Mouse (Mus musculus) forebrain, embryonic 16.5 days (tissue): ENCODE measurements at regions not wholly inside any gene's neighbourhood (a gene's known extent, or its start where the extent isn't known, plus 50 kb on each side); places are given as distances from the start of the nearest gene placed in this dataset.

ENCODE experiments used
- ATAC-seq: fragments of 200-750 bp; cut with Nextera tagmentation; 2 replicates; pipeline ENCODE4 v1.8.0; 2017; ENCODE audit warnings: mild to moderate bottlenecking, moderate library complexity
- H3K27ac ChIP-seq: fragments of 300-500 bp; sonication (generic); 2 replicates; pipeline ENCODE4 v1.5.1; 2014; ENCODE audit warnings: low read length, control low read depth
- H3K27me3 ChIP-seq: fragments of 300-500 bp; sonication (generic); replicated peaks from 2 replicates; pipeline ENCODE4 v1.6.1; 2014; ENCODE audit warnings: low read length; ENCODE audit not compliant: control insufficient read depth, insufficient read depth
- H3K36me3 ChIP-seq: fragments of 300-500 bp; sonication (generic); 2 replicates; pipeline ENCODE4 v1.6.1; 2014; ENCODE audit not compliant: control insufficient read depth, insufficient read depth
- H3K4me1 ChIP-seq: fragments of 300-500 bp; sonication (generic); replicated peaks from 2 replicates; pipeline ENCODE4 v1.6.1; 2014; ENCODE audit warnings: low read length; ENCODE audit not compliant: control insufficient read depth, insufficient read depth
- H3K4me2 ChIP-seq: fragments of 300-500 bp; sonication (generic); 2 replicates; pipeline ENCODE4 v1.6.1; 2014; ENCODE audit warnings: mild to moderate bottlenecking, low read length, control low read depth
- H3K4me3 ChIP-seq: fragments of 300-500 bp; sonication (generic); replicated peaks from 2 replicates; pipeline ENCODE4 v1.5.1; 2014; ENCODE audit warnings: mild to moderate bottlenecking, low read length, control low read depth
- H3K9ac ChIP-seq: fragments of 300-500 bp; sonication (generic); replicated peaks from 2 replicates; pipeline ENCODE4 v1.6.1; 2014; ENCODE audit warnings: low read depth, low read length, control low read depth
- H3K9me3 ChIP-seq: fragments of 300-500 bp; sonication (generic); 2 replicates; pipeline ENCODE4 v1.6.1; 2016; ENCODE audit warnings: low read length; ENCODE audit not compliant: control insufficient read depth
- WGBS: fragments of 180-500 bp; shearing (Covaris S2); extraction: QIAGEN DNeasy Blood & Tissue Kit; methylation state at CpG from one replicate; pipeline ENCODE4 v1.1.7; 2014; 5-methylcytosine and 5-hydroxymethylcytosine counted together

DNA sequence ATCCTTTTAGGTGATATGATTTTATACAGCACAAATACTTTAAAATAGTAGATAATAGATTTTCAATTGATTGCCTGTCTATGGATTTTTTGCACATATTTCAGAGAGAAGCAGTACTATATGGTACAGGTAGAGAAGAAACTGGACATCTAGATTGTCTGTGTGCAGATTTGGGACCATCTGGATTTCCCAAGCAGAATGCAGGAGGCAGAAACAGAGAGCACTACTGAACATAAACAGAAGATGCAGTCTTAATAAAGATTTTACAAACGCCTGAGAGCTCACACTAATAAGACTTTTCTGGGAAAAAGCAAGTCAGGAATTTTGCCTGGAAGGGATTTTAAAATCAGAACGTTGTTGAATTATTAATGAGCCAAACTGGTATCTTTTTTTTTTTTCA lies 432.9 kb downstream of the Col11a1 start:
- Histone ChIP-seq H3K36me3 (no peaks in the 10 kb centered on the region), H3K4me1 (no peaks in the 10 kb centered on the region), H3K4me3 (no peak overlapping the region), H3K27me3 (no peaks in the 10 kb centered on the region), H3K27ac (no peak overlapping the region), H3K9ac (no peak overlapping the region), H3K4me2 (no peak overlapping the region), H3K9me3 (no peaks in the 10 kb centered on the region)
- 36% methylated on average over 2 of the region's 2 CpGs for WGBS
- ATAC-seq: peak; percentile 23; the same call in 1 of the 2 replicates

DNA sequence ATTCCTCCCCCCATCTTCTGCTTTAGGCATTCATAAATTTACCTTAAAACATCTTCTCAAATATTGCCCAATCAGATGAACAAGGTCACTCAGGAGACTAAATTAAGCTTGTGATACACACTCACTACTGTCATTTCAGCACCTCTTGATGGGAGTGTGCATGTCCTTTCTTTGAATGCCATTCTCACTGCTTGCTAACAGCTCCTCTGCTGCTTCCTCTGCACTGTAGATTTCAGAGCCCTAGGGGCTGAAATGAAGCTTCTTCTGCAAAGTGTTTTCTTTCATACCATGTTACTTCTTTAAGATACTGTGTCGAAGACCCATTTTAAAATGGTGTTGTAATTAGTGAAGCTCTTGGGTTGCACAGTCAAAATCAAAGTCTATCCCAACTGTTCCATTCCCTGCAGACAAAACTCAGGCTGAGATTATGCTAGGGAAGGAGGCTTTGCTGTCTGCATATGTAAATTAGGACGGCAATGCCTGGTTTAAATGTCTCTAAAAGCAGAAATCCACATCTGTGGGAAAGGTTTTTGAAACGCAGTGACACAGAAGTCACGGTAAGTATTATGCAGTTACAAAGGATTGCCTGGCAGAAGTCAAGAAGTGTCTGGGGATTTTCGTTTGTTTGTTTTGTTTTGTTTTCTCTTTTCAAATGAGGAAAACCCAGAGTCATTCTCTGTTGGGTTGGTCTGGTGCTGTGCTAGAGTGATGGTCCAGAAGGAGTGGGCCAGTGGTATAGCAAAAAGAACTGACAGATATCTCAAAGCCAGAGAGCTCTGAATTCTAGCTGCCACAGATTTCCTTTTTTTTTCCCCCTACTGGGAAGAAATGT lies 433.6 kb downstream of the Col11a1 start:
- no peak overlapping the region for H3K27ac ChIP-seq
- no peaks in the 10 kb centered on the region for H3K4me1 ChIP-seq
- H3K27me3 ChIP-seq: no peaks in the 10 kb centered on the region
- H3K9me3 ChIP-seq: no peaks in the 10 kb centered on the region
- WGBS: 60% methylated on average over 5 of the region's 5 CpGs
- no peak overlapping the region for H3K9ac ChIP-seq
- no peak overlapping the region for H3K4me3 ChIP-seq
- peak; percentile 59 for ATAC-seq
- H3K4me2 ChIP-seq: no peak overlapping the region
- H3K36me3 ChIP-seq: no peaks in the 10 kb centered on the region

DNA sequence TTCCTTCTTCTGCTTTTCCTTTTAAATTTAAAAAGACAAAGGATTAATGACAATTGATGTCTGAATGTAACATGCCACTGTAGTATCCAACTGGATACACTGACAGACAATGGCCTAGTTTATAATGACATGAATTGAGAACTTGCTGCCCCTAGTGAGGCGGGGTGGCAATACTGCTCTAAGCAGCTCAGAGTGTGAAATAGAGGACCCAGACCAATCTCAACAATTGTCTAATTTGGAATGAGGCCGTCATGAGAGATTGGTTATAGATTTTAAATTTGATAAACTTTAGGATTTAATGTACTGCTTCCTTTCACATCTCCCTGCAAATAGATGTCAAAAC lies 434.2 kb downstream of the Col11a1 start:
- 72% methylated on average over 2 of the region's 2 CpGs for WGBS
- H3K27ac ChIP-seq: no peak overlapping the region
- H3K4me3 ChIP-seq: no peak overlapping the region
- no peaks in the 10 kb centered on the region for H3K27me3 ChIP-seq
- H3K4me2 ChIP-seq: no peak overlapping the region
- H3K9ac ChIP-seq: no peak overlapping the region
- H3K9me3 ChIP-seq: no peaks in the 10 kb centered on the region
- no peaks in the 10 kb centered on the region for H3K4me1 ChIP-seq
- no peak for ATAC-seq
- H3K36me3 ChIP-seq: no peaks in the 10 kb centered on the region

DNA sequence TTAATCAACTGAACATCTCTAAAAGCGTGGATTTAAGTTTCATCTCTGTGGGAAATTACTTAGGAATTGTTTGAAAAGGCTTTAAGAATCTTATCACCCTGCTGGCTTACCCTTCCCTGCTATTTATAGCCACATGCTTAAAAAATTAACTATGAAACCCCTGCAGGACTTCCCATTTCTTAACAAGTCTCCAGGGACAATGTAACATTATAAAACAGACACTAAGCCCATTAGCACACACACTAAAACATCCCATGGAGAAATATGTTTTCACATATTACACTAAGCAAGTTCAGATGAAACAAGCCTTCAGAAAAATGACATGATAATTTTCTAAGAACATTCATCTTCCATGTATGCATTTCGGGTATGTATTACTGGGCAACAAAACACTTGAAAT lies 420.0 kb upstream of the Olfm3 start:
- Histone ChIP-seq H3K36me3 (no peaks in the 10 kb centered on the region), H3K9ac (no peak overlapping the region), H3K9me3 (no peaks in the 10 kb centered on the region), H3K27me3 (no peaks in the 10 kb centered on the region), H3K27ac (no peak overlapping the region), H3K4me2 (no peak overlapping the region), H3K4me1 (no peaks in the 10 kb centered on the region), H3K4me3 (no peak overlapping the region)
- ATAC-seq: no peak
- 53% methylated on average over 2 of the region's 2 CpGs for WGBS

DNA sequence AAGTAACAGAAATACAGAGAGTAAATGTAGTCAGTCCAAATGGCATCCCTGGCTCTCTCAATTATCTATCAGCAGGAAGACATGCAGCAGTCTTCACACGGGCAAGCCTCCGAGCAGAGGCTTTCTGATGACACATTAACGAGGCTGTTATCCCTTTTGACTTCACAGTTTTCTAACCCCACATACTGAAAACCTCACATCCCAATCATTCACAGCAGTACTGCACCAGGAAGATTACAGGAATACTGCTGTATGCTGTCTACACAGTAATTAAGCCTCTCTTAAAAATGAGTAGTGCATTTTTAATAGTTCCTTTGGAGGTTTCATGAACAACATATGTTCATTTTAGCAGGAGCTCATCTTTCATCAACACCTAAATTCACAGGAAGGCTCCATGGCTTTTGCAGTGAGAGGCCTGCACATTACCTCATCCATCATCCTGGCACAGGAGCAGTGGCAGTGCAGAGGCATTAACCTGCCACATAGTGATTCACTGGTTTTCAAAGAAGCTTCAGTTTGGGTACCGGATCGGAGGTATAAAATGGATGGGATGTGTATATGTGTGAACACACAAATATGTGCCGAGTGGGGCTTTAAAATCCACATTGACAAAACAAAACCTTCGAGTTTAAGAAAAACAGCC lies 396.1 kb upstream of the Olfm3 start:
- H3K9ac ChIP-seq: no peak overlapping the region
- 49% methylated on average over 7 of the region's 7 CpGs for WGBS
- no peaks in the 10 kb centered on the region for H3K9me3 ChIP-seq
- no peaks in the 10 kb centered on the region for H3K36me3 ChIP-seq
- H3K27ac ChIP-seq: no peak overlapping the region
- no peaks in the 10 kb centered on the region for H3K4me1 ChIP-seq
- ATAC-seq: 0 out of 2 replicates have a peak, but pooled peaks have one; percentile 54
- H3K4me2 ChIP-seq: no peak overlapping the region
- no peak overlapping the region for H3K4me3 ChIP-seq
- H3K27me3 ChIP-seq: no peaks in the 10 kb centered on the region

DNA sequence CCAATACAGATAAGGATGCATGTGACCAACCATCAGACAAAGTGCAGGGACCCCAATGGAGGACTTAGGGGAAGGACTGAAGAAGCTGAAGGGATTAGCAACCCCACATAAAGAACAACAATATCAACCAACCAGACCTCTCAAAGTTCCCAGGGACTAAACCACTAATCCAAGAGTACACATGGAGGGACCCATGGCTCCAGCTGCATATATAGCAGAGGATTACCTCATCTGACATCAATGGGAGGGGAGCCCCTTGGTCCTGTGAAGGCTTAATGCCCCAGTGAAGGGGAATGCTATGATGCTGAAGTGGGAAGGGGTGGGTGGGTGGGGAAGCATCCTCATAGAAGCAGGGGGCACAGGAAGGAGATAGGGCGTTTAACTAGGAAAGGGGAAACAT lies 388.6 kb upstream of the Olfm3 start:
- H3K4me1 ChIP-seq: no peaks in the 10 kb centered on the region
- ATAC-seq: no peak
- H3K9me3 ChIP-seq: no peaks in the 10 kb centered on the region
- H3K27me3 ChIP-seq: no peaks in the 10 kb centered on the region
- no peak overlapping the region for H3K27ac ChIP-seq
- no peaks in the 10 kb centered on the region for H3K36me3 ChIP-seq
- no peak overlapping the region for H3K4me3 ChIP-seq
- H3K4me2 ChIP-seq: no peak overlapping the region
- H3K9ac ChIP-seq: no peak overlapping the region
- WGBS: 69% methylated on average over 1 of the region's 1 CpGs

DNA sequence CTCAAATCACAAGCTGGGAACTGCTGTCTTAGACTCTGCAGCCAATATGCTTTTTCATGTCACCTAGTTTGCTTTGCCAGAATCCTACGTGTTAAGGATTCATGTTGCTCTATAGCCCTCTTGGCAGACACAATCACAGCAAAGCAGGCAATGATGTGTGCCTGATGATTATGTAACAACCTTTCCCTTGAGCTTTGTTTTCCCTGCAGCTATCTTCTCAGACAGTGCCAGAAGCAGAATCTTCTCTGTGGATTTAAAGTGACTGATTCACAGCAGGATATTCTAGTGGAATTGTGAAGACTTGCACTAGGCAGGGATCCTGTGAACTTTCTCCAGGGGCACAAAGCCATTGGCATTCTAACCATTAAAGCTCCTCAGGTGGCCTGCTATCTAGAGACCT lies 359.5 kb upstream of the Olfm3 start:
- no peaks in the 10 kb centered on the region for H3K4me1 ChIP-seq
- no peak overlapping the region for H3K9ac ChIP-seq
- WGBS: 45% methylated on average over 1 of the region's 1 CpGs
- 0 out of 2 replicates have a peak, but pooled peaks have one; percentile 31 for ATAC-seq
- H3K27ac ChIP-seq: no peak overlapping the region
- H3K4me3 ChIP-seq: no peak overlapping the region
- H3K9me3 ChIP-seq: no peaks in the 10 kb centered on the region
- no peak overlapping the region for H3K4me2 ChIP-seq
- no peaks in the 10 kb centered on the region for H3K36me3 ChIP-seq
- H3K27me3 ChIP-seq: no peaks in the 10 kb centered on the region

DNA sequence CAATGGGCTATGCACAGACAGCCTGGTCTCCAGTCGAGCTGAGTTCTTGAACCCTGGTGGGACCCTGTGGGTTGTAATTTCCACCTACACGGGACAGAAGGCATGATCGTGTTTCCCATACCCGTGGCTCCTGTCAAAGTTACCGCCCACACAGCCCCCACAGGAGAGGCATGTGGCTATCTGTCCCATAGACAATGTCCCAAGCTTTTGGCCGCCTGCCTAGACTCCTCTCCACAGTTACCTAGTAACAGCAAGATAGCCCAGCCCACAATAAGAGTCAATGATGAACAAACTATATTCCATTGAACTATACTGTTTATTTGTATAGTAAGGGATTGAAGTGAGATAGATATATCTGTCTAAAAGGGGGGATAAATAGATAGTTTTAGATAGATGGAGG lies 356.7 kb upstream of the Olfm3 start:
- no peak overlapping the region for H3K4me2 ChIP-seq
- no peak overlapping the region for H3K9ac ChIP-seq
- whole genome bisulfite sequencing: 82% methylated on average over 6 of the region's 6 CpGs
- H3K27ac ChIP-seq: no peak overlapping the region
- no peaks in the 10 kb centered on the region for H3K27me3 ChIP-seq
- no peaks in the 10 kb centered on the region for H3K4me1 ChIP-seq
- H3K9me3 ChIP-seq: no peaks in the 10 kb centered on the region
- H3K4me3 ChIP-seq: no peak overlapping the region
- no peak for ATAC-seq
- no peaks in the 10 kb centered on the region for H3K36me3 ChIP-seq

DNA sequence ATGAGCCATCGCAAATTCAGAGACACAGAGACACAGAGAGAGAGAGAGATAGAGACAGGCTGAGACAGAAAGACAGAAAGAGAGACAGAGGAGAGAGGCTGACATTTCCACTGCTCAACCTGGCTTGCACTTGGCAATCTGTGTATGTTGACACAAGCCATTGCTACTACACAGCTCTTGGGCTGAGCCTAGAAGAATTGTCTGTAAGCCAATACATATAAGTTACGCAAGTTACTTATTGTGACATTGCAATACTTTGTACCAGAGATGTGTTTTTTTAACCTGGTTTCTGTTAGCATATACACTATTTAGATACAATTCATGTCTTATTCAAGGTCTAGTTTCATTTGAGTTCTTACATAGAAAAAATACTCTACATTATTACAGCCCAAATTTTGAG lies 332.9 kb upstream of the Olfm3 start:
- Histone ChIP-seq H3K27me3 (no peaks in the 10 kb centered on the region), H3K4me2 (no peak overlapping the region), H3K36me3 (no peaks in the 10 kb centered on the region), H3K4me1 (no peaks in the 10 kb centered on the region), H3K9me3 (no peaks in the 10 kb centered on the region), H3K9ac (no peak overlapping the region), H3K27ac (no peak overlapping the region), H3K4me3 (no peak overlapping the region)
- no peak for ATAC-seq
- WGBS: 55% methylated on average over 2 of the region's 2 CpGs
